Mouse (Mus musculus) ES-E14 (cell line): ENCODE data around the gene Pax8. TPM values are rescaled to one million over a fixed set of nuclear protein-coding genes. Genes with fewer than 3 reads are reported as not detected.

Source experiments
- DNase-seq: peaks from one replicate; pipeline ENCODE4 v3.0.0-alpha.2; 2013; ENCODE audit warnings: low read depth, low spot score
- H3K27ac ChIP-seq: 2 replicates; pipeline ENCODE4 v1.5.1; 2012; ENCODE audit warnings: low read depth, mild to moderate bottlenecking, low read length, moderate library complexity, mixed read lengths; ENCODE audit not compliant: poor library complexity, insufficient read depth, severe bottlenecking
- H3K36me3 ChIP-seq: 2 replicates; pipeline ENCODE4 v1.6.1; 2012; ENCODE audit warnings: mild to moderate bottlenecking, low read length, moderate library complexity, mixed read lengths; ENCODE audit not compliant: control insufficient read depth, poor library complexity, insufficient read depth, severe bottlenecking
- H3K4me1 ChIP-seq, 2 experiments: fragments of 150-350 bp in 1 of 2; sonication (generic) in 1 of 2; 2 replicates each; pipeline ENCODE4 v1.6.1; 2012; ENCODE audit warnings: low read length in 2 of 2, mild to moderate bottlenecking in 1 of 2, mixed read lengths in 1 of 2; ENCODE audit not compliant: control insufficient read depth in 2 of 2, insufficient read depth in 2 of 2, poor library complexity in 1 of 2
- H3K4me3 ChIP-seq, 2 experiments: fragments of 150-350 bp in 1 of 2; sonication (generic) in 1 of 2; 2 replicates each; pipeline ENCODE4 v1.5.1; 2012; ENCODE audit warnings: low read length in 2 of 2, low read depth in 1 of 2, mild to moderate bottlenecking in 1 of 2, mixed read lengths in 1 of 2; ENCODE audit not compliant: insufficient read depth in 1 of 2, poor library complexity in 1 of 2, severe bottlenecking in 1 of 2
- H3K9ac ChIP-seq: 2 replicates; pipeline ENCODE4 v1.6.1; 2012; ENCODE audit warnings: low read depth, mild to moderate bottlenecking, low read length, mixed read lengths; ENCODE audit not compliant: poor library complexity, insufficient read depth, severe bottlenecking
- H3K9me3 ChIP-seq: fragments of 150-350 bp; sonication (generic); 2 replicates; pipeline ENCODE4 v1.6.1; 2012; ENCODE audit warnings: low read depth, mild to moderate bottlenecking, low read length; ENCODE audit not compliant: control insufficient read depth, insufficient read depth
- CHD2 ChIP-seq: IDR thresholded peaks from 2 replicates; pipeline ENCODE4 v1.6.1; 2014; ENCODE audit warnings: mild to moderate bottlenecking, low read depth, low read length, inconsistent platforms
- HCFC1 ChIP-seq: IDR thresholded peaks from 2 replicates; pipeline ENCODE4 v1.6.1; 2012; ENCODE audit warnings: low read length, inconsistent platforms, borderline replicate concordance; ENCODE audit not compliant: insufficient read depth
- MAFK ChIP-seq: IDR thresholded peaks from 2 replicates; pipeline ENCODE4 v1.6.1; 2014; ENCODE audit warnings: mild to moderate bottlenecking, low read depth, low read length, inconsistent platforms; ENCODE audit not compliant: insufficient read depth
- ZC3H11A ChIP-seq: IDR thresholded peaks from 2 replicates; pipeline ENCODE4 v1.6.1; 2012; ENCODE audit warnings: low read depth, mild to moderate bottlenecking, inconsistent platforms, low read length, borderline replicate concordance
- ZNF384 ChIP-seq: IDR thresholded peaks from 2 replicates; pipeline ENCODE4 v1.6.1; 2012; ENCODE audit warnings: low read depth, low read length, inconsistent platforms
- in situ Hi-C, 2 experiments: fragments of 600-800 bp; cut with MboI; formaldehyde crosslinking; loops; one replicate each; pipeline ENCODE4 v1.15.1; 2025; ENCODE audit warnings: low sequenced_read_pairs in 2 of 2, inconsistent platforms in 1 of 2; ENCODE audit not compliant: unreplicated experiment in 2 of 2
- total RNA-seq: library from RNA; depleted of rRNA; stranded (reverse); fragments of 300-350 nt; gene quantifications from 2 replicates; pipeline ENCODE4 v1.2.3, GENCODE M21; 2012

Gene Pax8
- total RNA-seq, 1 experiment = 1.5 TPM

DNA sequence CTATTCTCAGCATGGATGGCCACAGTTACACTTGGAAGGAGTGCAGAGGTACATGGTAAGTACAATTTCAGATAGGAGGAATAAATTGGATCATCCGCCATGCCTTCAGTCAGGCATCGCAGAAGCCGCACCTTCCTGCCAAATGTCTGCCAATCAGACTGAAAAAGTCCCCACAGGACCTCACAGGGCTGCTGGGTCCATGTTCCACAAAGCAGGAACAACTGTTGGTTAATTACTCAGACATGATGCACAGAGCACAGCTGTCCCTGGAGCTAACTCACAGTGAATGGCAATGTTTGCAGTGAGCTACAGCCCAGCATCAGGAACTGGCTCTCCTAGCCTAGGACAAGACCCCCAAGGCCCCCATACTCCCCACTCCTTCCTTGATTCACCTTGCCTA is 32.0 kb upstream of the Pax8 start:
- H3K36me3 ChIP-seq = no peaks in the 10 kb centered on the region
- no peak overlapping the region for H3K9ac ChIP-seq
- no peak overlapping the region for H3K4me3 ChIP-seq
- no peaks in the 10 kb centered on the region for H3K9me3 ChIP-seq
- peaks cover 0 to 7% of the 10 kb centered on the region in 2 experiments; a peak in 1 of 4 replicates for H3K4me1 ChIP-seq
- no peak for DNase-seq
- no peak overlapping the region for H3K27ac ChIP-seq
- TF ChIP-seq ZNF384 (no peak), HCFC1 (no peak), MAFK (no peak), CHD2 (no peak), ZC3H11A (no peak)
- in situ Hi-C loops = no loop called here

DNA sequence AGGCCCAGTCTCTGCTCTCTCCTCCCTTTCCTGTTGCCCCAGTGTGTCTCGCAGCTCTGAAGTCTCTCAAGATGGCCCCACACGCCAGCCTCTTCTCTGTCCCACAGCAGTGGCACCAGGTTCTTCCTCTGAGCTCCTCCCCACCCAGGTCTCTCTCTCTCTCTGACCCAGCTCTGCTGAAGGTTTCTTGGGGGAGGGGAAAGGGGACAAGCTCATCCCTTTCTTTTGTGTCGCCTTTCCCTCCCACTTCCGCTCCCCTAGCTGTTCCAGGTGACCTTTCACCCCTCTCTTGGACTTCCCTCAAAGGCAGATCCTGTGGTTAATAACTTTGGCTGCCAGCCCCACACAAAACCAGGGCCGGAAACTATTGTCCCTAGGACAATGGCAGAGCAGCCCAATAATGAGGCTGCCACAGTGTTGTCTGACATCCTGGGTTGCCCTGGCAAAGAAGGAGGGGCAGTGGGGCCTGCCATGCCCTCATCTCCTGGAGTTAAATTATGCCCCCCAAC is 27.6 kb upstream of the Pax8 start:
- no peaks in the 10 kb centered on the region for H3K36me3 ChIP-seq
- H3K4me1 ChIP-seq = peaks cover 0 to 7% of the 10 kb centered on the region in 2 experiments; a peak in 1 of 4 replicates
- no peaks in the 10 kb centered on the region for H3K9me3 ChIP-seq
- no peak overlapping the region for H3K27ac ChIP-seq
- in situ Hi-C loops = no loop called here
- no peak for TF ChIP-seq ZNF384
- TF ChIP-seq MAFK = no peak
- no peak for TF ChIP-seq CHD2
- TF ChIP-seq ZC3H11A = no peak
- no peak for TF ChIP-seq HCFC1
- no peak for DNase-seq
- H3K9ac ChIP-seq = no peak overlapping the region
- no peak overlapping the region for H3K4me3 ChIP-seq

DNA sequence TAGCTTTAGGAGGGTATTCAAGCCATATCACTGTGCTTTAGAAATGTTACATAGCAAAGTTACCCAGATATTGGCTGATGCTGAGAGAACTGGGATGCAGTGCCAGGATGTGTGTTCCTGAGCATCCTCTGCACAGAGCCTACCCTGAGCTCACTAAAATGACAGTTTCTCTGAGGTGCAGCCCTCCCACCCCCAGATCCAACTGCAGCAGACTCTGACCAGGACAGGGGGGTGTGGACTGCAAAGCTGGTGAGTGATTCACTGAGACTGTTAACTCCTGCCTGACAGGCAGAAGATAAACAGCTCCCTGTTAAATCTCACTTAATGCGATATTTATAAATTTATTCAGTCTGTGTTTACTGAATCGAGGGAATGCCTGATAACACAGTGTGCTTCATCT is 25.5 kb upstream of the Pax8 start:
- TF ChIP-seq CHD2 = no peak
- no peak for TF ChIP-seq MAFK
- TF ChIP-seq ZC3H11A = no peak
- TF ChIP-seq ZNF384 = no peak
- no peak for TF ChIP-seq HCFC1
- H3K36me3 ChIP-seq = no peaks in the 10 kb centered on the region
- H3K4me3 ChIP-seq = no peak overlapping the region
- in situ Hi-C loops = no loop called here
- H3K4me1 ChIP-seq = peaks cover 0 to 7% of the 10 kb centered on the region in 2 experiments; a peak in 1 of 4 replicates
- no peak overlapping the region for H3K9ac ChIP-seq
- H3K27ac ChIP-seq = no peak overlapping the region
- no peaks in the 10 kb centered on the region for H3K9me3 ChIP-seq
- no peak for DNase-seq

DNA sequence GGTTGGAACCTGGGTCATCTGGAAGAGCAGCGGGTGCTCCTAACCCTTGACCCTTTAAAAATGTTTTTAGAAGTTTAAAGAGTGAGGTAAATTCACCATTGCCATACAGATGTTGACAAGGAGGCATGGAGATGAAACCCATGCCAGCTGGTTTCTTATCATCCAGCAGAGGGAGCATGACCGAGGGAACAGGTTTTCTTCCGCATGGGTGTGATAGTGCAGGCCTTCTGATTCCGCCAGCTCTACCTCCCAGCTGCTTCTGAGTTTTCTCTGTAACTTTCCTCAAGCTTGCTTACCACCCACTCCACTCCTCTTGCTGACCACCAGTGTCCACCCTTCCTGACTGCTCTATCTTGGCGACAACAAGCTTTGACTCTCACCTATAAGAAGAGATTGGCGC is 15.2 kb upstream of the Pax8 start:
- no peaks in the 10 kb centered on the region for H3K9me3 ChIP-seq
- TF ChIP-seq ZC3H11A (peak; percentile 33; the same call in 1 of the 2 replicates), HCFC1 (no peak)
- no peak overlapping the region for H3K27ac ChIP-seq
- H3K4me3 ChIP-seq = no peak overlapping the region
- no peaks in the 10 kb centered on the region for H3K4me1 ChIP-seq
- in situ Hi-C loops = no loop called here
- H3K36me3 ChIP-seq = no peaks in the 10 kb centered on the region
- DNase-seq = no peak
- no peak overlapping the region for H3K9ac ChIP-seq

DNA sequence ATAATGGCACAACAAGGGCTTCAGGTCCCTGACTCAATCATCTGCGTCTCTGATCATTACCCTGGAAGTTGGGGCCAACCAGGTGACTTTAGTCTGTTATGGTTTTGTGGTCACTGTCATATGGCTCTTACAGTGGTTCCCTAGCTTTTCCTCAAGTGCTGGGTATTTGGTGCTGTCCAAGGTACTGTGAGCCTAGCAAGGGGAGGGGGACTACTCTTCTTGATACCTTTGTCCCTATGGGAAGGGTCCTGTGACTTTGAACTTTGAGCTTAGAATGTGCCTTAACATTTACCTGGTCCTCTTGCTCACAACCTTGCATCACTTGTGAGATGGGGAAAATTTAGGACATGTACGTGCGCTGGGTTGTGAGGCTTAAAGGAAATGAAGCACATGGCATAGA is 13.3 kb upstream of the Pax8 start:
- Histone ChIP-seq H3K9ac (no peak overlapping the region), H3K4me1 (no peaks in the 10 kb centered on the region), H3K4me3 (no peak overlapping the region), H3K27ac (no peak overlapping the region), H3K9me3 (no peaks in the 10 kb centered on the region), H3K36me3 (no peaks in the 10 kb centered on the region)
- in situ Hi-C loops = no loop called here
- TF ChIP-seq CHD2 = no peak
- no peak for TF ChIP-seq ZNF384
- no peak for TF ChIP-seq HCFC1
- no peak for TF ChIP-seq MAFK
- TF ChIP-seq ZC3H11A = no peak
- DNase-seq = no peak
